Mouse (Mus musculus): ENCODE results near the gene Rnf103. TPM values are rescaled to one million over a fixed set of nuclear protein-coding genes. Genes with fewer than 3 reads are reported as not detected.

The Rnf103 gene
- total and polyA plus RNA-seq, 3 experiments: 4.2 to 7.0 (median 6.0) TPM

GRCm38 (mm10) chr6:71494341-71495020, 787 bp downstream of the Rnf103 start:
- TF ChIP-seq ELF1 (IDR thresholded peaks at IDR 0.05; ENCODE audit: low read depth, low read length) (peak; percentile 32; the same call in 1 of the 2 replicates), TBP (conservative IDR thresholded peaks at IDR 0.05; ENCODE audit: low read depth, low read length) (no peak)
- H3K4me1 ChIP-seq (ENCODE audit: control insufficient read depth in 1 of 2, insufficient read depth in 2 of 2): peaks cover 0 to 11% of the 10 kb centered on the region in 2 experiments; a peak in 3 of 4 replicates
- dilution Hi-C loops (cut with MboI; ENCODE audit: extremely low pct_ligation_motif_present, extremely low pct_unique_long_range_greater_than_20kb, low sequenced_read_pairs) (no loop called here), in situ Hi-C loops (cut with MboI; ENCODE audit: low pct_ligation_motif_present, low pct_unique_long_range_greater_than_20kb, low sequenced_read_pairs) (no loop called here)
- H3K4me2 ChIP-seq (ENCODE audit: insufficient read depth, low read depth, poor library complexity, severe bottlenecking): peak overlapping the region; percentile 68; the same call in 1 of the 2 replicates
- peak overlapping the region; percentile 81 for H3K9ac ChIP-seq (ENCODE audit: insufficient read depth, low read depth)
- peaks cover 0 to 9% of the 10 kb centered on the region in 2 experiments for H3K36me3 ChIP-seq (replicated peaks in 1 of 2; ENCODE audit: control insufficient read depth in 1 of 2, insufficient read depth in 1 of 2, low read length in 1 of 2)
- peaks cover 2% of the 10 kb centered on the region for H3K9me3 ChIP-seq (replicated peaks; ENCODE audit: low read length)
- DNase-seq (ENCODE audit: extremely low read depth): peak; percentile 19
- H3K27ac ChIP-seq (ENCODE audit: insufficient read depth, low read depth): peak overlapping the region; percentile 64
- H3K79me2 ChIP-seq (replicated peaks; ENCODE audit: control insufficient read depth, extremely low read depth, insufficient read depth, poor library complexity, severe bottlenecking): peaks cover 4% of the 10 kb centered on the region; the same call in 1 of the 2 replicates
- H3K27me3 ChIP-seq (replicated peaks): peaks cover 2% of the 10 kb centered on the region
- peak overlapping the region; percentile 79 to 91 (median 91) for H3K4me3 ChIP-seq (replicated peaks in 1 of 3; ENCODE audit: low read depth in 2 of 3, low read length in 2 of 3, poor library complexity in 1 of 3)

GRCm38 (mm10) chr6:71500575-71500974, 6.9 kb downstream of the Rnf103 start:
- no peak overlapping the region for H3K27ac ChIP-seq (ENCODE audit: insufficient read depth, low read depth)
- H3K79me2 ChIP-seq (replicated peaks; ENCODE audit: control insufficient read depth, extremely low read depth, insufficient read depth, poor library complexity, severe bottlenecking): peaks cover 4% of the 10 kb centered on the region; the same call in 1 of the 2 replicates
- no peak overlapping the region for H3K4me2 ChIP-seq (ENCODE audit: insufficient read depth, low read depth, poor library complexity, severe bottlenecking)
- TF ChIP-seq TCF12 (IDR thresholded peaks at IDR 0.05; ENCODE audit: low read depth, low read length) (no peak), ZMIZ1 (IDR thresholded peaks at IDR 0.05; ENCODE audit: low read depth, low read length) (no peak), JUN (IDR thresholded peaks at IDR 0.05; ENCODE audit: insufficient read depth, low read depth, low read length) (no peak), MEF2A (IDR thresholded peaks at IDR 0.05; ENCODE audit: borderline replicate concordance, low read depth, low read length) (no peak), ZC3H11A (IDR thresholded peaks at IDR 0.05; ENCODE audit: low read depth, low read length) (no peak), SMC3 (IDR thresholded peaks at IDR 0.05; ENCODE audit: low read depth, low read length) (no peak), SIN3A (IDR thresholded peaks at IDR 0.05; ENCODE audit: low read length) (no peak), MAFK (IDR thresholded peaks at IDR 0.05; ENCODE audit: insufficient replicate concordance, low read length) (no peak), UBTF (IDR thresholded peaks at IDR 0.05; ENCODE audit: low read depth, low read length) (no peak), POLR2A (IDR thresholded peaks at IDR 0.05; ENCODE audit: low read depth, low read length) (no peak)
- no peak overlapping the region for H3K9ac ChIP-seq (ENCODE audit: insufficient read depth, low read depth)
- no peak overlapping the region for H3K4me3 ChIP-seq (replicated peaks in 1 of 3; ENCODE audit: low read depth in 2 of 3, low read length in 2 of 3, poor library complexity in 1 of 3)
- H3K36me3 ChIP-seq (replicated peaks in 1 of 2; ENCODE audit: control insufficient read depth in 1 of 2, insufficient read depth in 1 of 2, low read length in 1 of 2): peaks cover 2 to 23% of the 10 kb centered on the region in 2 experiments
- in situ Hi-C loops (cut with MboI; ENCODE audit: low pct_ligation_motif_present, low pct_unique_long_range_greater_than_20kb, low sequenced_read_pairs) (no loop called here), dilution Hi-C loops (cut with MboI; ENCODE audit: extremely low pct_ligation_motif_present, extremely low pct_unique_long_range_greater_than_20kb, low sequenced_read_pairs) (no loop called here)
- no peak for DNase-seq (ENCODE audit: extremely low read depth)
- peaks cover 0 to 14% of the 10 kb centered on the region in 2 experiments; a peak in 2 of 4 replicates for H3K4me1 ChIP-seq (ENCODE audit: control insufficient read depth in 1 of 2, insufficient read depth in 2 of 2)
- no peaks in the 10 kb centered on the region for H3K27me3 ChIP-seq (replicated peaks)
- no peaks in the 10 kb centered on the region for H3K9me3 ChIP-seq (replicated peaks; ENCODE audit: low read length)

DNA sequence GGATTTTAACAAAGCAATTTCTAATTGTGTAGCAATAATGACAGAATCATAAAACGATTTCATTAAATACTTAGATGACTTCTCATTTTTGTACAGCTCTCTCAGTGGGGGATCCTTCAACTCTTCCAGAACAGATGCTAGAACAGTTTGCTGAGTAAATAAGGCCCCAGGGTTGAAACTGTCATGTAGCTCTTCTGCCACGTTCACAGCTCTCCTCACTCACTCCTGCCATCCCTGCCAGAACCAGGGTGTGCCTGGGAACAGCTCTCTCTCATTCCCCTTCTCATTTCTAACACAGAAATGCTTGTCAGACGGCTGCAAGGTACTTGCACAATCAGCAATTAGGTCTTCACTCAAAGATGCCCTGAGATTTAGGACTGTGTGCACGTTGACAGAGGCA, 9.3 kb downstream of the Rnf103 start:
- Histone ChIP-seq H3K4me1 (ENCODE audit: control insufficient read depth in 1 of 2, insufficient read depth in 2 of 2) (peaks cover 0 to 9% of the 10 kb centered on the region in 2 experiments; a peak in 2 of 4 replicates), H3K79me2 (replicated peaks; ENCODE audit: control insufficient read depth, extremely low read depth, insufficient read depth, poor library complexity, severe bottlenecking) (no peaks in the 10 kb centered on the region), H3K27ac (ENCODE audit: insufficient read depth, low read depth) (no peak overlapping the region), H3K4me2 (ENCODE audit: insufficient read depth, low read depth, poor library complexity, severe bottlenecking) (no peak overlapping the region), H3K36me3 (replicated peaks in 1 of 2; ENCODE audit: control insufficient read depth in 1 of 2, insufficient read depth in 1 of 2, low read length in 1 of 2) (peaks cover 2 to 22% of the 10 kb centered on the region in 2 experiments), H3K9ac (ENCODE audit: insufficient read depth, low read depth) (no peak overlapping the region), H3K9me3 (replicated peaks; ENCODE audit: low read length) (no peaks in the 10 kb centered on the region), H3K4me3 (replicated peaks in 1 of 3; ENCODE audit: low read depth in 2 of 3, low read length in 2 of 3, poor library complexity in 1 of 3) (no peak overlapping the region), H3K27me3 (replicated peaks) (no peaks in the 10 kb centered on the region)
- no peak for DNase-seq (ENCODE audit: extremely low read depth)
- dilution Hi-C loops (cut with MboI; ENCODE audit: extremely low pct_ligation_motif_present, extremely low pct_unique_long_range_greater_than_20kb, low sequenced_read_pairs) (no loop called here), in situ Hi-C loops (cut with MboI; ENCODE audit: low pct_ligation_motif_present, low pct_unique_long_range_greater_than_20kb, low sequenced_read_pairs) (no loop called here)
- TF ChIP-seq HCFC1 (IDR thresholded peaks at IDR 0.05; ENCODE audit: low read depth, low read length) (no peak), GABPA (IDR thresholded peaks at IDR 0.05; ENCODE audit: insufficient replicate concordance, low read depth, low read length) (no peak), JUN (IDR thresholded peaks at IDR 0.05; ENCODE audit: insufficient read depth, low read depth, low read length) (no peak), ELF1 (IDR thresholded peaks at IDR 0.05; ENCODE audit: low read depth, low read length) (no peak), MYC (IDR thresholded peaks at IDR 0.05; ENCODE audit: low read depth, low read length) (no peak), ZC3H11A (IDR thresholded peaks at IDR 0.05; ENCODE audit: low read depth, low read length) (no peak), BHLHE40 (IDR thresholded peaks at IDR 0.05; ENCODE audit: low read depth, low read length) (no peak), USF2 (conservative IDR thresholded peaks at IDR 0.05; ENCODE audit: low read depth, low read length) (no peak), CTCF (conservative IDR thresholded peaks at IDR 0.05 in 1 of 2, IDR thresholded peaks at IDR 0.05 in 1 of 2; ENCODE audit: low read depth in 2 of 2, low read length in 2 of 2) (no peak)

Data from CH12.LX (cell line).